Mouse (Mus musculus) kidney, adult 9 months (tissue): ENCODE measurements around the gene Smu1.
"Not testable (repeated sequence)": the region's sequence is repeated elsewhere in the genome, so short reads cannot be mapped to it uniquely, and the experiment has no call there.

Source experiments
- DNase-seq: peaks from one replicate; pipeline ENCODE4 v3.0.0; 2022

Smu1 gene

GRCm38 (mm10) chr4:40757780-40758420, at the start of gene Smu1:
Smu1 (minus strand) TSS chr4:40757923.
- DNase-seq: peak; percentile 98

GRCm38 (mm10) chr4:40807382-40807781, 49.7 kb upstream of the Smu1 start:
- DNase-seq: no peak

GRCm38 (mm10) chr4:40805401-40805800, 47.7 kb upstream of the Smu1 start:
- no peak for DNase-seq

- no peak for DNase-seq
Observed at GRCm38 (mm10) chr4:40802787-40803186, 45.1 kb upstream of the Smu1 start.

GRCm38 (mm10) chr4:40801908-40802307, 44.2 kb upstream of the Smu1 start:
- no peak for DNase-seq

- no peak for DNase-seq
Observed at GRCm38 (mm10) chr4:40800873-40801272, 43.1 kb upstream of the Smu1 start.

GRCm38 (mm10) chr4:40798833-40799555, 41.3 kb upstream of the Smu1 start:
- not testable (repeated sequence) for DNase-seq

- DNase-seq: no peak
Observed at GRCm38 (mm10) chr4:40795761-40796160, 38.0 kb upstream of the Smu1 start.

- DNase-seq: no peak
Observed at GRCm38 (mm10) chr4:40794320-40794719, 36.6 kb upstream of the Smu1 start.

- no peak for DNase-seq
Observed at GRCm38 (mm10) chr4:40791176-40791575, 33.5 kb upstream of the Smu1 start.

- DNase-seq: no peak
Observed at GRCm38 (mm10) chr4:40786578-40786977, 28.9 kb upstream of the Smu1 start.

- DNase-seq: no peak
Observed at GRCm38 (mm10) chr4:40785620-40786166, 28.0 kb upstream of the Smu1 start.

GRCm38 (mm10) chr4:40784556-40785169, 26.9 kb upstream of the Smu1 start:
- peak; percentile 54 for DNase-seq

- DNase-seq: no peak
Observed at GRCm38 (mm10) chr4:40783049-40783448, 25.3 kb upstream of the Smu1 start.

- DNase-seq: peak; percentile 12
Observed at GRCm38 (mm10) chr4:40781797-40782495, 24.2 kb upstream of the Smu1 start.

GRCm38 (mm10) chr4:40781143-40781542, 23.4 kb upstream of the Smu1 start:
- peak; percentile 60 for DNase-seq

GRCm38 (mm10) chr4:40778656-40779055, 20.9 kb upstream of the Smu1 start:
- DNase-seq: peak; percentile 36

GRCm38 (mm10) chr4:40777116-40777515, 19.4 kb upstream of the Smu1 start:
- DNase-seq: no peak

GRCm38 (mm10) chr4:40776416-40776815, 18.7 kb upstream of the Smu1 start:
- no peak for DNase-seq

- DNase-seq: peak; percentile 83
Observed at GRCm38 (mm10) chr4:40774279-40775259, 16.8 kb upstream of the Smu1 start.

GRCm38 (mm10) chr4:40759876-40760275, 2.2 kb upstream of the Smu1 start:
- no peak for DNase-seq
